Mouse (Mus musculus) C2C12 (cell line): ENCODE results near the gene Ckm. TPM values are rescaled to one million over a fixed set of nuclear protein-coding genes. Genes with fewer than 3 reads are reported as not detected.

ENCODE experiments used
- H3K27me3 ChIP-seq: one replicate; pipeline ENCODE4 v1.6.1; 2011; ENCODE audit not compliant: control insufficient read depth, insufficient read depth, insufficient read length
- H3K36me3 ChIP-seq: one replicate; pipeline ENCODE4 v1.6.1; 2011; ENCODE audit not compliant: control insufficient read depth, insufficient read depth
- H3K4me3 ChIP-seq: one replicate; pipeline ENCODE4 v1.5.1; 2011; ENCODE audit warnings: mild to moderate bottlenecking, control low read depth; ENCODE audit not compliant: poor library complexity, insufficient read depth, severe bottlenecking
- H3K79me2 ChIP-seq: one replicate; pipeline ENCODE4 v1.6.1; 2011; ENCODE audit not compliant: control insufficient read depth, insufficient read depth
- H3K79me3 ChIP-seq: one replicate; pipeline ENCODE4 v1.6.1; 2011; ENCODE audit warnings: low read depth, control low read depth
- H3ac ChIP-seq: one replicate; pipeline ENCODE3; 2011; ENCODE audit warnings: low read depth; ENCODE audit not compliant: control insufficient read depth, insufficient read length
- CEBPB ChIP-seq: IDR thresholded peaks from one replicate; pipeline ENCODE4 v1.6.1; 2011; ENCODE audit warnings: low read depth, mild to moderate bottlenecking, control low read depth, moderate library complexity
- CTCF ChIP-seq: IDR thresholded peaks from one replicate; pipeline ENCODE4 v1.5.1; 2011; ENCODE audit not compliant: control insufficient read depth, insufficient read depth, insufficient read length
- FOSL1 ChIP-seq: IDR thresholded peaks from one replicate; pipeline ENCODE4 v1.8.0; 2011; ENCODE audit warnings: mild to moderate bottlenecking, low read length; ENCODE audit not compliant: poor library complexity, insufficient read depth, severe bottlenecking
- MAX ChIP-seq: IDR thresholded peaks from one replicate; pipeline ENCODE4 v1.6.1; 2011; ENCODE audit warnings: mild to moderate bottlenecking, control low read depth
- MYOD1 ChIP-seq: IDR thresholded peaks from one replicate; pipeline ENCODE4 v1.6.1; 2011; ENCODE audit warnings: low read depth; ENCODE audit not compliant: control insufficient read depth, insufficient read length
- MYOG ChIP-seq: IDR thresholded peaks from one replicate; pipeline ENCODE4 v1.6.1; 2011; ENCODE audit not compliant: control insufficient read depth, insufficient read length; ENCODE audit errors: extremely low read depth
- USF1 ChIP-seq: IDR thresholded peaks from one replicate; pipeline ENCODE4 v1.6.1; 2011; ENCODE audit warnings: low read depth, mild to moderate bottlenecking, control low read depth, moderate library complexity
- polyA plus RNA-seq: library from polyadenylated mRNA; unstranded; fragments of >200 nt; fragmentation: generic; extraction: Trizol; gene quantifications from one replicate; pipeline ENCODE4 v1.2.1, GENCODE M21; 2012; ENCODE audit warnings: missing spikeins

Gene Ckm
- polyA plus RNA-seq, 1 experiment = 1.9 TPM

- Histone ChIP-seq H3ac (no peak overlapping the region), H3K27me3 (peaks cover 7% of the 10 kb centered on the region), H3K4me3 (no peak overlapping the region), H3K36me3 (no peaks in the 10 kb centered on the region), H3K79me2 (no peaks in the 10 kb centered on the region), H3K79me3 (no peaks in the 10 kb centered on the region)
- TF ChIP-seq MYOD1 (no peak), MAX (no peak), CEBPB (no peak), MYOG (no peak), CTCF (no peak), USF1 (no peak), FOSL1 (no peak)
These were observed 7.2 kb downstream of the Ckm start for GRCm38 (mm10) chr7:19411783-19412182.

- H3ac ChIP-seq = no peak overlapping the region
- no peaks in the 10 kb centered on the region for H3K36me3 ChIP-seq
- TF ChIP-seq CTCF (no peak), CEBPB (no peak), MAX (no peak), FOSL1 (no peak), MYOD1 (no peak), MYOG (no peak), USF1 (no peak)
- H3K27me3 ChIP-seq = peaks cover 7% of the 10 kb centered on the region
- no peaks in the 10 kb centered on the region for H3K79me2 ChIP-seq
- H3K79me3 ChIP-seq = no peaks in the 10 kb centered on the region
- H3K4me3 ChIP-seq = no peak overlapping the region
These were observed 8.9 kb downstream of the Ckm start for GRCm38 (mm10) chr7:19413525-19413924.

GRCm38 (mm10) chr7:19416590-19416989 lies 12.0 kb downstream of the Ckm start:
- Histone ChIP-seq H3K27me3 (peaks cover 16% of the 10 kb centered on the region), H3K36me3 (no peaks in the 10 kb centered on the region), H3K79me3 (no peaks in the 10 kb centered on the region), H3ac (no peak overlapping the region), H3K4me3 (no peak overlapping the region), H3K79me2 (no peaks in the 10 kb centered on the region)
- no peak for TF ChIP-seq MAX
- TF ChIP-seq MYOD1 = no peak
- TF ChIP-seq CTCF = no peak
- no peak for TF ChIP-seq FOSL1
- no peak for TF ChIP-seq CEBPB
- no peak for TF ChIP-seq USF1
- TF ChIP-seq MYOG = no peak

GRCm38 (mm10) chr7:19420121-19420520 lies 15.5 kb downstream of the Ckm start:
- Histone ChIP-seq H3K79me3 (no peaks in the 10 kb centered on the region), H3K27me3 (peaks cover 12% of the 10 kb centered on the region), H3K4me3 (no peak overlapping the region), H3K36me3 (no peaks in the 10 kb centered on the region), H3K79me2 (no peaks in the 10 kb centered on the region), H3ac (no peak overlapping the region)
- no peak for TF ChIP-seq MYOG
- TF ChIP-seq MYOD1 = no peak
- no peak for TF ChIP-seq USF1
- TF ChIP-seq MAX = no peak
- TF ChIP-seq FOSL1 = no peak
- no peak for TF ChIP-seq CEBPB
- no peak for TF ChIP-seq CTCF

GRCm38 (mm10) chr7:19420821-19421636 lies 16.5 kb downstream of the Ckm start:
- TF ChIP-seq CEBPB = no peak
- TF ChIP-seq MAX = no peak
- TF ChIP-seq USF1 = no peak
- no peak for TF ChIP-seq MYOD1
- no peak for TF ChIP-seq CTCF
- TF ChIP-seq MYOG = no peak
- peaks cover 8% of the 10 kb centered on the region for H3K27me3 ChIP-seq
- H3K36me3 ChIP-seq = no peaks in the 10 kb centered on the region
- no peaks in the 10 kb centered on the region for H3K79me2 ChIP-seq
- no peak overlapping the region for H3ac ChIP-seq
- no peaks in the 10 kb centered on the region for H3K79me3 ChIP-seq
- H3K4me3 ChIP-seq = no peak overlapping the region

GRCm38 (mm10) chr7:19423083-19423482 lies 18.5 kb downstream of the Ckm start:
- TF ChIP-seq CEBPB (no peak), MYOG (no peak), MAX (no peak), CTCF (no peak), USF1 (no peak)
- H3K79me3 ChIP-seq = no peaks in the 10 kb centered on the region

More at GRCm38 (mm10) chr7:19423083-19423482, 18.5 kb downstream of the Ckm start:
- no peaks in the 10 kb centered on the region for H3K36me3 ChIP-seq
- H3K27me3 ChIP-seq = peaks cover 8% of the 10 kb centered on the region
- no peak overlapping the region for H3ac ChIP-seq
- no peak overlapping the region for H3K4me3 ChIP-seq
- no peaks in the 10 kb centered on the region for H3K79me2 ChIP-seq
